Mouse (Mus musculus): ENCODE results near the gene Fads3.

Fads3 gene

DNA sequence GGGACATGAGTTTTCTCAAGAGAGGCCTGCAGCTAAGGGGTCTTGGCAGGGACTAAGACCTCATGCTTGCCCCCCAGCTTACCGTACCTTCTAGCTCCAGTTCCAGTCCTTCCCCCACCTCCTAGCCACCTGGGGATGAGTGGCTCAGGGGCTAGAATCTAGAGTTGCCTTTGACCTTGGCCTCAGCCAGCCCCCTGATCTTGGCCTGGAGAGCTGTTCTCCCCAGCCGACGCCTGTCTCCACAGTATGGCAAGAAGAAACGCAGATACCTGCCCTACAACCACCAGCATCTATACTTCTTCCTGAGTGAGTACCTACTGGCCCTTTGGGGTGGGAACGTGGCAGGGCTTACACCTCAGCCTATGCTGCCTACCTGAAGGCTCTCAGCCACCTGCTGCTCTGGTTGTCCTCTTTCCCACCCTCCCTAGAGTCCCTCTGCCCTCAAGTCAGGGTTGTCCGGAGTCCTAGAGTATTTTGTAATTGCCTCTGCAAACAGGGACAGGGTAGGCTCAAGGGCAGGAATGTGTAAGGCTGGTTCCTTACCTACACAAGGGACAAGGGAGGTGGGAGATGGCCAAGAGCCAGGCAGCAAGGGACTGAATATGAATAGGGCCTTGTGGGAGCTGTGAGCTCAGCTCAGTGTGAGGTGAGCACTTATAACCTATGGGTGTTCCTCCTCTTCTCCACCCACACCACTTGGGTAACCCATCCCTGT lies 13.1 kb downstream of the Fads3 start:
- DNase-seq = no peak

DNA sequence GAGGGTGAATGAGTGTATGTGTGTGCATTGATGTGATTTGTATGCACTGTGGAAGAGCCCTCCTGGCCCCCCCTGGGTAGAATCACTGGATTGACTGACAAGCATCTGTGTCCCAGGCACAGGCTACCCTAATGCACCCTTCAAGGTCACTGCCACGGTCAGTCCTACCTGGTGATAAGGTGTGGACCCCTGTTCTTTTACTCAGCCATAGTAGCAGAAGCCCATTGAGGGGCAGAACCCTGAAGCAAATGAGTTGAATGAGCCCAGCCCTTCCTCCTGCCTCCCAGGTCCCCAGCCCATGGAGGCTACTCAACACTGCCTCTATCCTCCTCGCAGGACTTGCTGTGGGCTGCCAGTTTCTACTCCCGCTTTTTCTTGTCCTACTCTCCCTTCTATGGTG lies 13.9 kb downstream of the Fads3 start:
- DNase-seq = no peak

DNA sequence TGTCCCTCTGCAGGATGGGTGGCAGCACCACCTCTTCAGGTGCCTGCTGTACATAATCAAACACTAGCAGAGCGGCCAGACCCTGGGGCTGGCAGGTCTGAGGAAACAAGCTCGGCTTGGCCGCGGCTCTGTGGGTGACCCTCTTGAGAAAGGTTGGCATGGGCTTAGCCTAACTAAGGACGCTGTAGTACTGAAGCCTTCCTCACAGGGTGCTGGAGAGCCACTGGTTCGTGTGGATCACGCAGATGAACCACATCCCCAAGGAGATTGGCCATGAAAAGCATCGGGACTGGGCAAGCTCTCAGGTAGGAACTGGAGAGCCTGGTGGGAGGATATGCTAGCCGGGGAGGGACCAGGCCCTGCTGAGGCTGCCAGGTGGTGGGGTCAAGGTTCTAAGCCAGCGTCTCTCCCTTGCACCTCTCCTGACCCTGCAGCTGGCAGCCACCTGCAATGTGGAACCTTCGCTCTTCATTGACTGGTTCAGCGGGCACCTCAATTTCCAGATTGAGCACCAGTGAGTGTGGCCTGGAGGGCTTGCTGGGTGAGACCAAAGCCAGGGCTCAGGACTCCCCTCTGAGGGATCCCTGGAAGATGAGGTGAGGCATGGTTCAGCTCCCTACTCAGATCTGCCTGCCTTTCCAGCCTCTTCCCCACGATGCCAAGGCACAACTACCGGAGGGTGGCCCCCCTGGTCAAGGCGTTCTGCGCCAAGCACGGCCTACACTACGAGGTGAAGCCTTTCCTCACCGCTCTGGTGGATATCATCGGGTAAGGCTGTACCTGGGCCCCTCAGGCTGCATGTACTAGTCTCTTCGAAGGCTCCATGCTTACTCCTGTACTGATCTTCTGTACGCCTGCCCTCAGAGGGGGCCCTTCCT lies 14.7 kb downstream of the Fads3 start:
- DNase-seq = no peak

DNA sequence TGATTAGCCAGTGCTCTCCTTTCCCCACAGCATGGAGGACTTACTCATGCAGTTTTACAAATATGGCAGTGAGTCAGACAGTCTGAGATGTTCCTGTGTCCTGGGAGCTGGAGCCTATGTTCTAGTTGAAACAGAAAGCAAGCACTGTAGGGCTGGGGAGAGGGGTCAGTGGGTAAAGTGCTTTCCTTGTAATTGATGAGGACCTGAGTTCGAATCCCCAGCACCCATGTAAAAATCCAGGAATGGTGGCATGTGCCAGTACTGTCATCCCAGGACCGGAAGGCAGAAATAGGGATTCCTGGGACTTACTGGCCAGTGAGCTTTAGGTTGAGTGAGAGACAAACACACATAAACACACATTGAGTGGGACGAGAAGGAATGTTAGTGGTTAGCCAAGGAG lies 15.3 kb downstream of the Fads3 start:
- DNase-seq = no peak

DNA sequence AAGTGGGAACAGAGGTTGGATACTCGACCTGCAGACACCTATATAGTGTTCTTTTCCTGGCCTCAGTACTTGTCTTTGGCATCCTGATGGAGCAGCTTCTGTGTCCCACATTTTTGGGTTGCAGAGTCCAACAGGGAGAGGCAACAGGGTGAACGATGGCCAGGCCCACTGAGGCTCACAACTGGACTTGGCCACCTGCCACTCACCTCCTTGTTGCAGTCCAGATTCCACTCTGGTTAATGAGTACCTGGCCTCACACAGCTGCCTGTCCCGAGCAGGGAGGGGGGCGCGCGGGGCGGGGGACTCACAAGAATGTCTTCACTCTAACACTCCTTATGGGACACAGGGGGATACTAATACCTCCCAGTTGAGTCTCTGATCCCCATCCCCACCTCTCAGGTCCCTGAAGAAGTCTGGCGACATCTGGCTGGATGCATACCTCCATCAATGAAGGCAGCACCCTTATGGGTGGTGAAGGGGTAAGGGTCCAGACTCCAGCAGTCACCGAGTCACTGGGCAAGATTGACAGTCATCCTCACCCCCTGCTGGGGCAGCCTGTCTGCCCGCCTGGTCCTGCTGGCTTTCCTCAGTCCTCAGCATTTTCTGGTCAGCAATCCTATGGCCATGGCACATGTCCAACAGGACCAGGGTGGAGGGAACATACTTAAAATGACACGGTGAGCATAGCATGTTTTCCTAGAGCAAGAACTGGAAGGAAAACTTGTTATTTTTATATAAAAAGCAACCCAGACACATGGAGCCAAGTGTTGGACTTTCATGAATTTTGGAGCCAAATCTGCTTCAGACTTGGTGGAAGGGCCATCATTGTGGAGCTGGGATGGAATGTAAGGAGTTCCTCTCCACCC lies 16.4 kb downstream of the Fads3 start:
- no peak for DNase-seq

DNA sequence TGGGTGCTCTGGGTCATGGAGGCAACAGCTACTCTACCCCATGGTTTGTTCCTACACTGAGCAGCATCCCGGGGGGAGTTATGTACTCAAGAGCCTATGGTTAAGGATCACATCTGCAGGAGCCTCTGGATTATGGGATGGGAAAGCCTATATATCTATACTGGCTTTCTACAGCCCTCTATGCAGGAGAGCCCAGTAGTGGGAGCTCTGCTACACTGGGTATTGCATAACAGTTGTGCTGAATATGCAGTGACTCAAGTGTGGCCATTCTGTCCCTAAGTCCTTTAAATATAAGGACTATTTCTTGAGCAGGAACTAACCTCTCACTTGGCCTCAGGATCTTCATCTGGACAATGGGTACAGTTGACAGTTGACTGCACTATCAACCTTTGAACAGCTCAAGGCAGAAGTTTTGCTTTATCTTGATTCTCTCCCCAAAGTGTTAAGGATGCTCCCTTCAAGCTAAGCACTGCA lies 17.0 kb downstream of the Fads3 start:
- DNase-seq = no peak

DNA sequence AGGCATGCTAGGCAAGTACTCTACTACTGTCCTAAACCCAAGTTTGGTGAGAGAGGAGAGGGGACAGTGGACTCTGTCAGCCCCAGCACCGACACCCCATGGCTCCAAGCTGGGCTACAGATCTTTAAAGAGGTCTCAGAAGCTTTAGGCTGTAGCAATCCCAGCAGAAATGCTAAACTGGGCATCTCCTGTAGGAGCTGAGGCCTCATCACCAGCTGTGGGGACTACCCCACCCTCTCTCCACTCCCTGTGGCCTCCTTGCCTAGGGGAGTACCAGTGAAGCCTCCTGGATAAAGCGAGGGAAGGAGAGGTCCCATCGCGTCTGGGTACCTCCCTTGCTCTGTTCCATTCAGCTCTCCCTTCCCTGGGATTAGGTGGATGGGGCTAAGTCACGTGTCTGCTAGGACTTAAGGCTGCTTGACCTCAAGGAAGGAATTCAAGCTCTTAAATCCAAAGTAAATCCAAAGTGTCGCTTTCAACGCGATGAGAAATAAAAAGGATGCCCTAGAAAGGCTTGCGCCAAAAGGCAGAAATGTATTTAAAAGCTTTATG lies 17.6 kb downstream of the Fads3 start:
- DNase-seq = no peak

DNA sequence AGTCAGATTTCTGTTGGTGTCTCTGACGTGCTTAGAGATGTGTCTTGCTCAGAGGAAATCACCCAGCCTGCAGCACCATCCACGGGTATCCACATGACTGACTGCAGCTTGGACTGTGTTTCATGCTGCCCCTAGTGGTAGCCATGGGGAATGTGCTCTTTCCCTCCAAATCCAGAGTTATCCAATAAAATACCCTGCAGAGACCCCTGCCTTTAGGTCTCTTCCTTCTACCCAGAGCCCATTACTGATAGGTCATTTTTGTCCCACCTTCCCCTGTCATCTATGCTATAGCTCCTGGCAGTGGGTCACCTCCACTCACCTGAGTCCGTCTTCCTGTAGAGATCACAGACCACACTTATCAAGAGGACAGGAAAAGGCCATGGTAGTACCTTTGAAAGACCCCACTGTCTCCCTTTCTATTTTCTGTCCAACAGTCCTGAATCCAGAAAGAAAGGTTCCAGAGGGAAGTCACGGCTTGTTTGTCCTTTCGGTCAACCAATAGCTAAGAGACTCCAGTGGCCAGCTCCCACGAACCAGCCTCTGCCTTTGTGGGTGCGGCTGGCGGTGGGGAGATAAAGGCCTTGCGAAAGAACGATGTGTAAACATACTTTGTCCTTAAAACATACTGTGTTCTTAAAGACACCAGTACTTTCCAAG lies 18.7 kb downstream of the Fads3 start:
- DNase-seq = peak; percentile 40

DNA sequence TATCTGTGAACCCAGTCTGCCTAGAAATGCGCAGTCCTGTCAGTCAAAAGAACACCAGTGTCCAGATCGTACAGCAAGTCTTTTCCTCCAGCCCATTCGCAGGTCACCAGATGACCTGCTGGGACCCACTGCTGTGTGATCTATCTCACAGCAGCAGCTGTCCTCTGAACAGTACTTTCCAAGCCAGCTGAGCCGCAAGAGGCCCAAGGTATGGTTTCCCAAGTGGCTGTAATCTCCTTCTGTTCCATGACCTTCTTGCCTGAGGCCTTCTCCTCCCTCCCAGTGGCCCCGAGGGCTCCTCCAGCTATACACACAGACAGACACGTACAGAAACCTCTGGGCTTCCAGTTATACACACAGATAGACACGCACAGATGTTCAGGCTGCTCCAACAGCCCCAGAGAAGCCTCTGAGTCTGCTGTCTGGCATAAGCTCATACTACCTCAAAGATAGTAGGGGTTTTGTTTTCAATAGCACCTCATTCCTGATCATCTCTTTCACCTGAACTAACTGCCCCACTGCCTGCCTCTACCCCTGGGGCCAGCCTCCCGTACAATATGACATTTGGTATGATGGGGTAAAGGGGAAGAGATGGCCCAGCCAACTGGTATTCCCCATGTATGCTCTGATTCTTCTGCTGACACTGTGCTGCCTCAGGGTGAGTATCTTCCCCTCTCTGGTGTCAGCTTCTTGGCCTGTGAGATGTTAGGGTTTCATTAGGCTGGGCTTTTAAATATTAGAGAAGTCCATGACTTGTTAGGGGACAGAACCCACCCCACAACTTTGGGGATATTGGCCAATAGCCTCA lies 19.6 kb downstream of the Fads3 start:
- no peak for DNase-seq

DNA sequence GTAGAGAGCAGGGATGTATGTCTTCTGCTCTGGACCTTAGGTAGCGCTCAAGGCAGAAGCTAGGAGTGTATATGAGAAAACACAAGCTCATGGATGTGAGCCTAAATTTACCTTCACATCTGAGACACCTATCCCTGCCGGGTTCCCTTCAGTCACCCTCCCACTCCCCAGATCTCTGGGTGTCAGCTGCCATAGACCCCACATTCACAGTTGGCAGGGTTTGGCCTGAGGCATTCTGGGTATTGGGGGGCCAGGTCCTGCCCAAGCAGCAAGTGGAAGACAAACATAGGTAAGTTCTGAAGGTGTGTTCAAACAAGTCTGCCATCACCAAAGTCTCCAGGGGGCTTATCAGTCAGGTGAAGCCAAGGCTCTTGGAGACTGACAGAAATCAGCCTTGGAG lies 20.3 kb downstream of the Fads3 start:
- DNase-seq = no peak

DNA sequence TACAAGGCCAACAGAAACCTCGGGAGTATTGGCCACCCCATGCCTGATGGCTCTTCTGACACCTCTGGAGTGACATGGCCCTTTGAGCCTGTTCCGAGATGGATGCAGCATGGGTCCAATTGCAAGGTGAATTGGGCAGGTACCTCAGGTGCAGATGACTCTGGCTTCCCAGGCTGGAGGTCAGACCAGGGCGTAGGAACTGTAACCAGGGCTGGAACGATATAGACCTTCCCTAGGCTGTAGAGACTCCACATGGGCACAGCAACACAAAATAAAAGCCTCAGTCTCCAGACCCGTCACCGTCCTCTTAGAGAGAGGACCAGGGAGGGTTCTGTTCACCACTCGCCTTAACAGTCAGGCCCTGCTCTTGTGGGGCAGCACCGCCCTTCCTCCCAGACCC lies 20.9 kb downstream of the Fads3 start:
- no peak for DNase-seq

DNA sequence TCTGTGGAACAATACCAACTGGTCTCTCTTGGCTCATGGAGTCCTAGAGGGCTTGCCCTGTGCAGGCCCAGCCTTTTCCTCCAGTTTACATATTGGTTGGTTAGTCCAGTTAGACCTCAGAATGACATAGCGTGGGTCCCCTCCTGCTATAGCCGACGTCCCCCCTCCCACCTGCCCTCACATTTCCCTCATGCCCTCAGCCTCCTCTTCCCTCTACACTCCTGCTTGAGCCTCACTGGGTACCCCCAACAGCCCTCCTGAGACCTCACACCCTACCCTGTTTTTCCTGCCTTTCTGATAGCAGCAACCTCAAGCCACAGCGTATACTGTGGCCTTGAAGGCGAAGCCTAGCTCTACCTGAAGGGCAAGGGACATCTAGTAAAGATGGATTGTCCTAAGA lies 21.5 kb downstream of the Fads3 start:
- DNase-seq = no peak

DNA sequence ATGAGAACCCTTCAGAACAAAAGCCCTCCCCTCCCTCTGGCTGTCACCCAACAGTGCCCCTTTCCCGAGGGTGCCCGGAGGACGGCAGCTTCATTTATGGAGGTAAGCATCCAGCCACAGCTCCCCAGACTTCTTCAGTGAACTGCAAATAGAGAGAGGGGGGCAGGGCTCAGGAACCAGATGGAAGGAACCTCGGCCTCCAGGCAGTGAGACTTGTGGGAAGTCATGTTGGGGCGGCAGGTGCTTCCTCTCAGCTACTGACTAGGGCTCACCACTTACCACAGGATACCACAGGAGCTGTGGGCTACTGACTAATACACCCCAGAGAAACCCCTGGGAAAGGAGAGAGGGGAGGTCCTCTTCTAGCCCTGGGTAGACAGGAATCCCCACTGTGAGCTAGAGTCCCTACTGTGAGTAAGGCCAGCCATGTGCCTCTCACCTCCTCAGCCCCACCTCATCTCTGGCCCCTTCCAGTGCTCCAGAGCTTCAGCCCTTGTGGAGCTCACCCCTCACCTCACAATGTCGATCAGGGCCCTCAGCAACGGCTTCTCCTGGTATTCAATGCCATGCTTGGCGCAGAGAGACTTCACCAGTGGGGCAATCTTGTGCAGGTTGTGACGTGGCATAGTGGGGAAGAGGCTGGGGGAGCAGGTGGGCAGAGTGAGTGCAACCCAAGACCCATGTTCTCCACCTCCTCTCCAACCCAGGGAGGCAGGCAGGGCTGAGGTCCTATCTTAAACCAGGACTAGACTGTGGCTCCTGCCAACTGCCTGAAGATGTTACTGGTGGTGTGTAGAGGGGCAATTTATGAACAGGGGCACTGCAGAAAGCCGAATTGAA lies 23.0 kb downstream of the Fads3 start:
- DNase-seq = peak; percentile 80

DNA sequence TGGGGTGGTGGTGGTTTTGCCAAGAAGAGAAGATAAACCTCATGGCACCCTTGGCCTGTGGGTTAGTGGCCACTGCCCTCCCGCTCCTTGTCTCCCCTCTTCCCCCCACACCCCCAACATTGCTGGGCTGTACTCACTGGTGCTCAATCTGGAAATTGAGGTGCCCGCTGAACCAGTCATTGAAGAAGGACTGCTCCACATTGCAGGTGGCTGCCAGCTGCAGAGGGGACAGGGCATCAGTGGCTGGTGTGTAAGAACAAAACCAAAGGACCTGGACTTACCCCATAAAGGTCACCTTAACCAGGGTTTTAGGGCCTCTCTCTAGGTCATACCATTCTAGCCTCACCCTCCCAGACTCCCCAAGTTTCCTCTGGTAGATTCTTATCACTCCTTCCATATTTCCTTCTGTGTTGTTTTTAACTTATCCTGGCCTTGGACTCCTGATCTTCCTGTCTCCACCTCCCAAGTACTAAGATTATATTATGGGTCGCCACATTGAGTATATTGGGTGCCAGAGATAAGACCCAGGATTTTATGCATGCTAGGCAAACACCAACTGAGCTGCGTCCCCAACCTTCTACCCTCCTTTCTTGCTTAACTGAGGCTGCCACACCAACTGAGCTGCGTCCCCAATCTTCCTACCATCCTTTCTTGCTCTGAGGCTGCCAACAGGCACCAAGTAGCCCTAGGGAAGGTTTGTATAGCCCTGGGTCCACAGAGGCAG lies 24.3 kb downstream of the Fads3 start:
- no peak for DNase-seq

DNA sequence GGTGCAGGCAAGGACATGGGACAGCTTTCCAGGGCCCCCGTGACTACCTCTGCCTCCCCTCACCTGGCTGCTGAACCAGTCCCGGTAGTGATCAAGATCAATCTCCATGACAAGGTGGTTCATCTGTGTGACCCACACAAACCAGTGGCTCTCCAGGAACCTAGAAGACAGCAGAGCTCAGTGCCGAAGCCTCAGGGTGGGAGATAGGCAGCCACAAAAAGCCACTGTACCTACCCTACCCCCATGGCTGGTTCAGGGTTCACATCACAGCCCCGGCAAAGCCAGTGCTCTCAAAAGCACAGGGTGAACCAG lies 24.8 kb downstream of the Fads3 start:
- no peak for DNase-seq

DNA sequence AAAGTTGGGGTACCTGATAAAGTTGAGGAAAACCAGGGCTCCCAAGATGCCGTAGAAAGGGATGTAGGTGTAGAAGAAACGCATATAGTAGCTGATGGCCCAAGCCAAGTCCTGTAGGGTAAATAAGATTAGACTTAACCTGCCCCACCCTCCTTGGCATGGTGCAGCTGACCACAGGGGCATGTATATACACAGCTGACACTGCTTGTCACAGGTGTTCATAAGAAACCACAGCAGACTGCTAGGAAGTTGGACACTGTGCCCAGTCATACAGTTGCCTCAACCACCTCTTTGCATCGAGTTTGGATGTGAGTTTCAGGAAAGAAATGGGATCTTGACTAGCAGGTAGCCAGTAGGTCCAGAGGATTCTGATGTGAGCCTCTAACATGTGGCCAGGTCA lies 25.1 kb downstream of the Fads3 start:
- DNase-seq = no peak

DNA sequence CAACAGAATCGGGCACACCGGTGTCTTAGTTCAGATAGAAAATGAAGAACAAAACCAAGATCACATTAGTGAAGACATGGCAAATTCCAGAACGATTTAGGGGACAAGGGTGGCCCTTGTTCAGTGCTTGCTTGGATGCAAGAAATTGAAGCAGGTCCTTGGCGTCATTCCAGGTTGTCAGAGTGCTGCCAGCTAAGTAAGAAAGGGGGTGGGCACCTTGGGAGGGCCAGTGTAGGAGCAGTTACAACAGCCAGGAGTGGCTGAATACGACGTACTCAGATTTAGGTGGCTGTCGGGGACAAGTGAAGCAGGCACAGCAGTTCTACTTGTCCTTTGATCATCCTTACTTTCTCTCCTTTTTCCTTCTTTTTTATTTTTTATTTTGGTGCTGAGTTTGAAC lies 26.3 kb downstream of the Fads3 start:
- no peak for DNase-seq

DNA sequence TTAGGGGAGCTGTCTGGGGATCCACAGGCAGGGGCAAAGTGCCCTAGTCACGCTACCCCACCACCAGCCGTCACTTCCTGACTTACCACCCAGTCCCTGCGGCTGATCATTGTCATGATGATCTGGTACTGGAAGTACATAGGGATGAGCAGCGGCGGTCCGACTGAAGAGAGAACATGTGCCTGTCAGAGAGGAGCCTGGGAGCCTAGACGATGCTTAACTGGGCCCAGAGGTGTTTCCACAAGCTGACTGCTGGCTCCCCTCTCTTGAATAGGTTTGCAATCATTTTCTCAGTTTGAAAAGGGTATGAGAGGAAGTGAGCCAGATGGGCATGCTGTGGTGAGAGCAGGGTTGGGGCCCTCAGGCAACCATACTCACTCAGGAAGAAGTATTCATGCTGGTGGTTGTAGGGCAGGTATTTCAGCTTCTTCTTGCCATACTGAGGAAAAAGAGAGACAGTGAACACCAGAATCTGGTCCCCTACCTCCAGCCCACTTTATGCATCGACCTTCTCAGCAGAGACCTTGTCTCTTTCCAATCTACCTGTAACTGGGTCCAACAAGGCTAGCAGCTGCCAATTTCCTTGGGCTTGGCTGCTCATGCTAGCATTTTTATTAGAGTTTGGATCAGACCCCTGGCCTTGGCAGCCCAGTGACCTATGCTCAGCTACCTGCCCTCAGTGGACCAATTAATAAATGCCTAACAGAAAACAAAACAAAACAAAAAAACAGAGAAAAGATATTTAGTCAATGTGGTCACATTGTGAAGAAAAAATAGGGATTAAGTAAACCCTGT lies 29.0 kb downstream of the Fads3 start:
- peak; percentile 54 for DNase-seq

DNA sequence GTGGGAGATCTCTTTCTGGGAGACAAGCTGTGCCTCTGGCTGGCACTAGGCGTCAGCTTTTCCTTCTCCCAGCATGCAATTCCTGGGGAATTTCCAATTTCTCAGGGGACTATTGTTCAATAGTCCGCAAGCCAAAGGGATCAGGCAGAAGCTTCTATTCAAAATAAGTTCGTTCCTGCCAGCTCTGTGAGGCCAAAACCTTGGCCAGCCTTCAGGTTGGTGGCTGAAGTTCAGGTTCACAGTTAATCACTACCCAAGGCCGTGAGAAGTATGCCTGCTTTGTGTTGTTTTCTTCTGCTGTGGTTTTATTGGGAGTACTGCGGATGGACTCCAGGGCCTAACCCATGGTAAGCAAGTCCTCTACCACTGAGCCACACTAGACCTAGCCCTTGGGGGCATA lies 29.8 kb downstream of the Fads3 start:
- no peak for DNase-seq

Data from thymus, postnatal 14 days (tissue).